Mouse (Mus musculus) leukemia stem cell, adult 10-12 weeks (primary cell): ENCODE data around the gene Lsamp. TPM values are rescaled to one million over a fixed set of nuclear protein-coding genes. Genes with fewer than 3 reads are reported as not detected.

Source experiments
- polyA plus RNA-seq: library from polyadenylated mRNA; stranded (reverse); fragments of >175 nt; gene quantifications from 2 replicates; pipeline ENCODE4 v1.2.3, GENCODE M21; 2012; ENCODE audit warnings: low replicate concordance

Gene Lsamp
- not detected in 2 replicates for polyA plus RNA-seq

DNA sequence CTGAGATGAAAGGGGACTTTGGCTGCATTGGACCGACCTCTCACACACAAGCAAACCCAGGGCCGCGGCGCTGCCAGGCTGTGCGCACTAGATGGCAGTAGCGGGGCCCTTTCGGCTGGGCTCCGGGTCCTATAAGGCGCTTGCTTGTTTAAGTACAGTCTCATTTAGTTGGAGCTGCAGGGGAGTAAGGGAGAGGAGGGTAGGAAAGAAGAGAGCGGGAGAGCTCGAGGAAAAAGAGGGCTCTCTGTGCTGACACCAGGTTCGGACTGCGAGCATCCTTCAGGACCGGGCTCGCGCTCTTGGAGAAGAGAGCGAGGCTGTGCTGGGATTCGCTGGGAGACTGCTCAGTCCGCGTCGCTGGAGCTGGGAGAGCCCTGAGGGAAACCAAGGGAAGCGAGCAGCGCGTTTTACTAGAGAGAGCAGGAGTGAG, at the start of gene Lsamp:
Gene Lsamp (plus strand): TSS at position 157 of the 430 bp plus-strand sequence.

